Mouse (Mus musculus) telencephalon, adult 2 months (tissue): ENCODE measurements around the gene Cxcl13.

Source experiments
- DNase-seq: peaks from one replicate; pipeline ENCODE4 v3.0.0-alpha.2; 2011; ENCODE audit warnings: low read depth, low spot score

The Cxcl13 gene

DNA sequence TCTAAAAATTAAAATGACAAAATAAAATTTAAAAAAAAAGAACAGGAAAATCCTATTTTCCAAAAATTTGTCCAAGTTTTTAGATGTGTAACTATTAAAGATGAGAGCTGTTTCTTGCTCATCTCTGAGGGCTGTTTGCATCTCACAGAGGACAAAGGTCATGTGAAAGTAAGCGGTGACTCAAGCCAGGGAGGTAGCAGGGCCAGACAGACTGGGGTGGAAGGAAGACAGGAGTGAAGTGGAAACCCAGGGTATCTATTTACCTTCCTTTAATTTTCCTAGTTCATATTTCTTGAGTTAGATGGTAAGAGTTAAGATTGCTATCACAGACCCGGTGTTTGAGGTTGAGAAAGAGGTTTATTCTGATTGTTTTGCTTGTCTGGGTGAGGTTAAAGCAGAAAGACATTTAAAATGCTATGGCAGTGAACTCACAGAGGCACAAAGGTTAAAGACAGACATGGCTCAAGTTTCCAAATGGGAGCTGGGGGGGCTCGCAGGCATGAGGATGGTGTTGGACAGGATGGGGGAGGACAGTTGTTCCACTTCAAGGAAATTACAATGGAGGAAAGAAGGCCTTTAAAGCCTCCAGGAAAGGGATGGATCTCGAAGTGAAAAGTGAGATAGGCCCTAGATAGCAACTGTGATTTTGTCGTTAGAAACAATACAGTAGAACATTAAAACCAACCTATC is 27.2 kb downstream of the Cxcl13 start:
- DNase-seq, result no peak

DNA sequence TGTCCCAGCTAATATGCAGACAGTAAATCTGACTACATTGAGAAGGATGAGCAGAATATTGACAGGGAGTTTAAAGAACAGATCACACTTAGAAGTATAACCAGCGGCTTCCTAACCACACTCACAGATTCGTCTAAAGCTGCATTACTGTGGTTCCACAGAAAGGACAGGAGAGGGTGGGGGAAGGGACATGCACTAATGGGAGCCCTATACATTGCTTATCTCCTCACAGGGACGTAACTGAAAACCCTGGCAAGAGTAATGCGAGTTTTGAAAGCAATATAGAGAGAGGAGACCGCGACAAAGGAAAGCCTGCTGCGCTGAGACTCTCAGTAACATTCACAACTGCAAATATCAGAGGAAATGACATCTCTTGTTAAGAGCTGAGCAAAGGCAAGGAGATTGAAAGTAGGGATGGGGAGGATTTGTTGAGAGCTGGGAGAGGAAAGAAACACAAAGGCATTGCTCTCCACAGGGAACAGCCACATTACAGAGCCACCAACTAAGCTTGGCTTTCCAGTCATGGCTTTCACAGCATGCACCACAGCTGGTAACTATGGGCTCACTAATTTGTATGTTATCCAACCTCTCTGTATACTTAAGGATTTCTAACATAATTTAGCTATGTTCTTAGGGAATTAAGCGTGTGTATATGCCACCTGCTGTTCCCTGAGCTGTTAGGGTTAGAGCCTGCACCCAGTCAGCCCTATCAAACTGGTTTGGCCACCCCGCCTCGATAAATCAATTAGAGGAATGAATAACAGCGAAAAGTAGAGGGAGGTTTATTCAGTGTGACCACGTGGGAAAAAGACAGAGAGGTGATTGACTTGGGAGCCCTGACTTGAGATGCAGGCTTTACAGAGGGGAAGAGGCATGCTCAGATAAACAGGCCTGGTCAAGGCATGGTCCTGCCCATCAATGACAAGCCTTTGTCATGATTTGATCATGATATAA is 34.9 kb downstream of the Cxcl13 start:
- no peak for DNase-seq

DNA sequence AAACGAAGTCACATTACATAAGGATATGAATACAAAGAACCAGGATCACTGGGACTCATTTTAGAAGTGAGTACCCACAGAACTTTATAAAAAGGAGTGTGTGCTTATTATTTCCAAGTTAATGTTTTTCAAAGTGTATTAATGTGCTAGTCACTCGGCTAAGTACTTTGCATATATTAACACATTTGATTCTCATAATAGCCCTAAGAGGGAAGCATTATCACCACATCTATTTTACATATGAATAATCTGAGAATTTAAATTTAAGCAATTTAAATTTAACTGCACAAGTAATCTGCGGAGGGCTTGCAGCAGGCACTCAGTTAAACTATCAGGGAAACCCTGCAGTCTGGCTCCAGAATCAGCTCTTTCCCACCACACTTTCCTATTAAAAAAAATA is 40.5 kb downstream of the Cxcl13 start:
- DNase-seq, result no peak

DNA sequence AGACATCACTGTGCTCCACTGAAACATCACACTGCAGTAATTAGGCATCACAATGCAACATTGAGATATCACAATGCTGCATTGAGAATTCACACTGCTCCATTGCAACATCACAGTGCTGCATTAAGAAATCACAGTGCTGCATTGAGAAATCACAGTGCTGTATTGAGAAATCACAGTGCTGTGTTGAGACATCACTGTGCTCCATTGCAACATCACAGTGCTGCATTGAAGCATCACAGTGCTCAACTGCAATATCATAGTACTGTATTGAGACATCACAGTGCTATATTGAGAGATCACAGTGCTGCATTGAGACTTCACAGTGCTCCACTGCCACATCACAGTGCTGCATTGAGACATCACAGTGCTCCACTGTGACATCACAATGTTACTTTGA is 46.6 kb downstream of the Cxcl13 start:
- no peak for DNase-seq

DNA sequence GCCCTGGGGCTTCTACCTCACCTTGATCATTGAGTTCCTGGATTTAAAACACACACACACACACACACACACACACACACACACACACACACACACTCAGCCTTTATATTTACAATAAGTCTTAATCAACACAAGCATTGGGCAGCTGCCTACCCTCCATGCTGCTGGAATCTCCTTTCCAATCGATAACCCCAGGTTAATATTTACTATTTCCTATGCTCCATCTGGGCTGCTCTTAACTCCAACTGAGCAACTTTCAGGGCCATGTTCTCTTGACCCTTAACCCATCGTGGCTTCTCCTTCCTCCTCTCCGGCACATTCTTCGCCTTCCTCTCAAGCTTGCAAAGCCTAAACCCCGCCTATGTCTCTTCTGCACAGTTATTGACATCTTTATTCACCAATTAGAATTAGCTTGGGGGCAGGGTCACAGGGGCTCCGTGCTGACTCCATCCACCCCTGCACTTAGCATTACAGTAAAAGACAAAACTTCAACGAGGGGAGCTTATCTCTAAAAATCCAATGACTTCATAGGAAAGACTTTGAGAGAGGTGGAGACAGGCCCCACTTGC is 51.6 kb downstream of the Cxcl13 start:
- DNase-seq, result no peak

DNA sequence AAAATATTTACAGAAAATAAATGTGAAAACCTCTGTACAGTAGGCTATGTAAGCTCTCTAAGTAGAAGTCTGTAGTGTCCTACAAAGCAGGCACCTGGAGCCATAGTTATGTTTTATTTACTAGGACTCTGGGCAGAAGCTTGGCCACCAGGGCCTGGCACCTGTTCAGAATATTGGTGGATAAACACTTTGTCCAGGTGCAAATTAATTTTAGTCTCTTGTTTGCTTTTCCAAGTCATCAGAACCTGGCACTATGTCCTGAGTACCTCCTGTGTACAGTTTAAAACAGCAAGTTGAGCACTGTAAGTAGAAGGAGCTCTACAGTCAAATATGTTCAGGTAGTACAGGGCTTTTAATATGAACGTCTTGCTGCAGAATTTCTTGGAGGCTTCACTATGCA is 52.3 kb downstream of the Cxcl13 start:
- no peak for DNase-seq
